Mouse (Mus musculus) cortical plate, adult 2 months (tissue): ENCODE measurements around the gene Eif2b3.

ENCODE experiments used
- CTCF ChIP-seq: fragments of 200-500 bp; IDR thresholded peaks from 2 replicates; pipeline ENCODE4 v1.5.1; 2011; ENCODE audit warnings: mild to moderate bottlenecking, control low read depth, low read length; ENCODE audit not compliant: insufficient read depth; ENCODE audit errors: extremely low read depth
- POLR2A ChIP-seq: fragments of 200-500 bp; IDR thresholded peaks from 2 replicates; pipeline ENCODE4 v1.6.1; 2011; ENCODE audit warnings: mild to moderate bottlenecking, low read length, control low read depth; ENCODE audit not compliant: insufficient read depth; ENCODE audit errors: extremely low read depth

- TF ChIP-seq CTCF (no peak), POLR2A (no peak)
Observed at GRCm38 (mm10) chr4:117133366-117133796, 114.2 kb downstream of the Eif2b3 start.
